Mouse (Mus musculus): Measurements from ENCODE around the gene Pfas. TPM values are rescaled to one million over a fixed set of nuclear protein-coding genes. Genes with fewer than 3 reads are reported as not detected.

Gene Pfas
- total RNA-seq, 2 experiments from 2014 or later: 20.1 to 24.7 TPM

GRCm38 (mm10) chr11:69037231-69038061 is 29.2 kb upstream of the Pfas start:
- H3K27ac ChIP-seq: peak overlapping the region; percentile 90
- peak; percentile 88 to 90 for DNase-seq (ENCODE audit: extremely low spot score in 1 of 2, low spot score in 2 of 2)
- TF ChIP-seq CTCF (IDR thresholded peaks at IDR 0.05): no peak
- intact Hi-C loops (cut with DNase I): loop anchor here (2.0 kb wide), 2 partner anchors 21 to 133 kb away; no protein-coding TSS in a partner anchor
- peak overlapping the region; percentile 84 for H3K4me3 ChIP-seq

- intact Hi-C loops (cut with DNase I): loop anchor here (2.0 kb wide), 2 partner anchors 20 to 132 kb away; no protein-coding TSS in a partner anchor
Observed at GRCm38 (mm10) chr11:69036486-69037230, 28.4 kb upstream of the Pfas start.

DNA sequence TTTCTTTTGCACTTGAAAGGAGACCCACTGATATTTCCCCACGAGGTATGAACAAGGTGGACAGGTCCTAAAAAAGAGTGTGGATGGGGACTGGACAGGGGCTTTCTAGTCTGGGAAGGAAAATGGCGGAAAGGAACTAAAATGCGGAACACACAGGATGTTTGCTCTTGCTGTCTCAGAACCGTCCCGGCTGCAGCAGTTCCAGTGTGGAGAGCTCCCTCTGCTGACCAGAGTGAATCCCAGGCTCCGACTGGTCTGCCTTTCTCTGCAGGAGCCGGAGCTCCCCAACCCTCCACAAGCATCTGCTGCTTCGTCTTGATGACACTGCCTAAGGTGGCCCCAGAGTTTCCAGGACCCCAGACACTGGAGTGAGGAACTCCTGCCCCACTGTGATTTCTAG is 27.6 kb upstream of the Pfas start:
- Histone ChIP-seq H3K27ac (peak overlapping the region; percentile 90), H3K4me3 (peak overlapping the region; percentile 84)
- peak; percentile 88 for DNase-seq (ENCODE audit: extremely low spot score in 1 of 2, low spot score in 2 of 2)
- intact Hi-C loops (cut with DNase I): loop anchor here (2.0 kb wide), 2 partner anchors 19 to 131 kb away; no protein-coding TSS in a partner anchor
- TF ChIP-seq CTCF (IDR thresholded peaks at IDR 0.05): peak; percentile 93

More at GRCm38 (mm10) chr11:69036486-69037230, 28.4 kb upstream of the Pfas start:
- DNase-seq (ENCODE audit: extremely low spot score in 1 of 2, low spot score in 2 of 2): peak; percentile 88 to 94
- Histone ChIP-seq H3K4me3 (peak overlapping the region; percentile 84), H3K27ac (peak overlapping the region; percentile 90)
- no peak for TF ChIP-seq CTCF (IDR thresholded peaks at IDR 0.05)

- no peak overlapping the region; the same call in 1 of the 2 replicates for H3K4me3 ChIP-seq
- no peak for TF ChIP-seq CTCF (IDR thresholded peaks at IDR 0.05)
- peak overlapping the region; percentile 90 for H3K27ac ChIP-seq
- intact Hi-C loops (cut with DNase I): no loop called here
- no peak for DNase-seq (ENCODE audit: extremely low spot score in 1 of 2, low spot score in 2 of 2)
Observed at GRCm38 (mm10) chr11:69035411-69035810, 27.2 kb upstream of the Pfas start.

GRCm38 (mm10) chr11:69034585-69034984 is 26.3 kb upstream of the Pfas start:
- no peak for TF ChIP-seq CTCF (IDR thresholded peaks at IDR 0.05)
- intact Hi-C loops (cut with DNase I): no loop called here
- Histone ChIP-seq H3K4me3 (no peak overlapping the region), H3K27ac (no peak overlapping the region)
- DNase-seq (ENCODE audit: extremely low spot score in 1 of 2, low spot score in 2 of 2): no peak

- TF ChIP-seq CTCF (IDR thresholded peaks at IDR 0.05): no peak
- intact Hi-C loops (cut with DNase I): no loop called here
- DNase-seq (ENCODE audit: extremely low spot score in 1 of 2, low spot score in 2 of 2): no peak
- H3K27ac ChIP-seq: no peak overlapping the region
- no peak overlapping the region for H3K4me3 ChIP-seq
Observed at GRCm38 (mm10) chr11:69033552-69033951, 25.3 kb upstream of the Pfas start.

- intact Hi-C loops (cut with DNase I): no loop called here
- Histone ChIP-seq H3K4me3 (no peak overlapping the region), H3K27ac (no peak overlapping the region)
- TF ChIP-seq CTCF (IDR thresholded peaks at IDR 0.05): peak; percentile 28
- DNase-seq (ENCODE audit: extremely low spot score in 1 of 2, low spot score in 2 of 2): no peak
Observed at GRCm38 (mm10) chr11:69028805-69029204, 20.5 kb upstream of the Pfas start.

GRCm38 (mm10) chr11:69026562-69026961 is 18.3 kb upstream of the Pfas start:
- intact Hi-C loops (cut with DNase I): no loop called here
- Histone ChIP-seq H3K4me3 (no peak overlapping the region), H3K27ac (no peak overlapping the region)
- DNase-seq (ENCODE audit: extremely low spot score in 1 of 2, low spot score in 2 of 2): no peak
- TF ChIP-seq CTCF (IDR thresholded peaks at IDR 0.05): no peak

- H3K4me3 ChIP-seq: no peak overlapping the region
- no peak for DNase-seq (ENCODE audit: extremely low spot score in 1 of 2, low spot score in 2 of 2)
- no peak overlapping the region for H3K27ac ChIP-seq
- intact Hi-C loops (cut with DNase I): no loop called here
- TF ChIP-seq CTCF (IDR thresholded peaks at IDR 0.05): no peak
Observed at GRCm38 (mm10) chr11:69020691-69021090, 12.4 kb upstream of the Pfas start.

DNA sequence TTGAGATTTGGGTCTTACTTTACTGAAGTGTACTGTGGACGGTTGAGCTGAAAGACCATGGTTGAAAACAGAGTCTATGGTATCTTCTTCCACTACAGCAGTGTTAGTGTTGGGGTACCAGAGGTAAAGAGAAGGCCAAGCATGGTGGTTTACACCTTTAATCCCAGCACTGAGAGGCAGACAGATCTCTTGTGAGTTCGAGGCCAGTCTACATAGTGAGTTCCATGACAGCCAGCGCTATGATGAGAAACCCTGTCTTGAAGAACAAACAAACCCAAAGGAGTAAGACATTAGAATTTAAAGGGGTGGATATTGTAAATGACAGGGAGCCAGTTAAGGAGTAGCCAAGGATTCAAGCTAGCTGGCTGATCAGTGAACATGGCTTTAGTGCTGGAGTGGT is 8.5 kb upstream of the Pfas start:
- peak overlapping the region; percentile 63 for H3K4me3 ChIP-seq
- intact Hi-C loops (cut with DNase I): loop anchor here (2.0 kb wide), 1 partner anchor 20 kb away; no protein-coding TSS in a partner anchor
- TF ChIP-seq CTCF (IDR thresholded peaks at IDR 0.05): no peak
- no peak for DNase-seq (ENCODE audit: extremely low spot score in 1 of 2, low spot score in 2 of 2)
- no peak overlapping the region; the same call in 1 of the 2 replicates for H3K27ac ChIP-seq

DNA sequence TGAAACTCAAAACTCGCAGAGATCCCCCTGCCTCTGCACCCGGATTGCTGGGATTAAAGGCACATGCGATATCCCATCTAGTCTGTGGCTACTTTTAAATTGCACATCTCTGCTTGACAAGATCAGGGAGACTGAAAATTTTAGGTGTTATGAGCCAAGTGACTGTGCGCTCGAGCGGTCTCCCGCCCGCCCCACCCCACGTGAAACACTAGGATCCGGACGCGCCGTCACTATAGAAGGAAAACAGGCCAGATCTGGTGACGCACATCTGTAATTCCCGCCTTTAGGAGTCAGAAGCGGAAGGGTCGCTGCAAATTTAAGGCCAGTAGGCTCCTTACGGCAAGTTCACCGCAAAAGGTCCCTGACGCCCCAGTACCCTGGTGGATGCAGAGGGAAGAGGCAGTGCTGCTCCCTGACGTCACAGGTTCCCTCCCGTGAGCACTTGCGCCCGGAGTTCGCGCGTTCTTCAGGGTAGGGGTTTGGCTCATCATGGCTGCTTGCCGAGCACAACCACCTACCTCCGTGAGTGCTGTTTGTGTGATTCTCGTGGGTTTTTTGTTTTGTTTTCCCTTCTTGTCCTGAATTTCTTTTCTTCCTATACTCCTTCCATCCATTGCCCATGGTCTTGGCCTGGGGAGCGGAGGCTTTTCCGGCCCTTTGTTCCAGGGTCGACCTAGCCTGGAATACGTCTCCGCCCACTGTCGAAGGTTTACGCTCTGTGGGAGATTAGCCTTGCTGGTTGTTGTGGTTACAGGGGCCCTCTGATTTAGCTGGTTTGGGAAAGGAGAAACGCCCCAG is 7.6 kb upstream of the Pfas start, which contains the start of gene Ctc1:
Gene Ctc1 (plus strand): TSS at position 268 of the 798 bp plus-strand sequence.
- peak within 1 kb of the TSS; percentile 91 for H3K27ac ChIP-seq
- H3K4me3 ChIP-seq: peak within 1 kb of the TSS; percentile 63
- intact Hi-C loops (cut with DNase I): loop anchor here (2.0 kb wide), 1 partner anchor 21 kb away; no protein-coding TSS in a partner anchor
- peak; percentile 76 for TF ChIP-seq CTCF (IDR thresholded peaks at IDR 0.05)
- DNase-seq (ENCODE audit: extremely low spot score in 1 of 2, low spot score in 2 of 2): peak; percentile 87 to 89

All from left cerebral cortex, adult 2 months (tissue).